Mouse (Mus musculus) bone marrow, adult 2 months (tissue): ENCODE data around the gene Lfng.

Source experiments
- CTCF ChIP-seq: fragments of 200-500 bp; IDR thresholded peaks from 2 replicates; pipeline ENCODE4 v1.5.1; 2011; ENCODE audit warnings: low read length, control low read depth; ENCODE audit not compliant: control insufficient read depth, insufficient read depth
- POLR2A ChIP-seq: fragments of 200-500 bp; IDR thresholded peaks from 2 replicates; pipeline ENCODE4 v1.6.1; 2011; ENCODE audit warnings: low read depth, mild to moderate bottlenecking, control low read depth, low read length, borderline replicate concordance; ENCODE audit not compliant: control insufficient read depth

GRCm38 (mm10) chr5:140637058-140637410 is 29.9 kb downstream of the Lfng start:
- TF ChIP-seq POLR2A (no peak), CTCF (no peak)
